25 mouse cellular contexts compared by ENCODE assay signal in genomic region chr13:46911960-46912359, GRCm38 (mm10). TPM values are rescaled to one million over a fixed set of nuclear protein-coding genes. Genes with fewer than 3 reads are reported as not detected.
DNase-seq lines count a peak whose midpoint lies in the region; ATAC-seq and TF ChIP-seq lines count a peak whose summit lies in the region.
"Had no signal": no experiment of that assay in that cellular context is flagged by ENCODE, and none has a peak within 500 bp of the region (broad histone marks: within the 10 kb centered on the region; RNA-seq: fewer than 3 reads in every experiment).

No protein-coding gene starts in this region.

- peak overlapping the region; percentile 30 for H3K4me2 ChIP-seq in heart, embryonic 15.5 days
- H3K4me2 ChIP-seq: limb, embryonic 13.5 days; liver, embryonic 11.5 days; midbrain, embryonic 11.5 days had no signal

- H3K9me3 ChIP-seq in heart, embryonic 10.5 days, result no peaks in the 10 kb centered on the region
- H3K9me3 ChIP-seq in heart, embryonic 15.5 days (replicated peaks), result no peaks in the 10 kb centered on the region
- H3K9me3 ChIP-seq: limb, embryonic 13.5 days had no signal

- peaks cover 5% of the 10 kb centered on the region; the same call in 1 of the 2 replicates for H3K36me3 ChIP-seq in heart, embryonic 10.5 days
- H3K36me3 ChIP-seq in heart, embryonic 15.5 days, result no peaks in the 10 kb centered on the region

- no peak overlapping the region for H3K4me3 ChIP-seq in heart, embryonic 10.5 days
- H3K4me3 ChIP-seq in left cerebral cortex, adult 2 months, result no peak overlapping the region
- H3K4me3 ChIP-seq in heart, embryonic 15.5 days, result no peak overlapping the region
- H3K4me3 ChIP-seq: erythroblast, embryonic 14.5 days; limb, embryonic 13.5 days had no signal

- no peak overlapping the region for H3K9ac ChIP-seq in heart, embryonic 15.5 days
- H3K9ac ChIP-seq: limb, embryonic 13.5 days had no signal

- H3K27ac ChIP-seq in heart, embryonic 10.5 days, result peak overlapping the region; percentile 86
- peak overlapping the region; percentile 29; the same call in 1 of the 2 replicates for H3K27ac ChIP-seq in left cerebral cortex, adult 2 months
- peak overlapping the region; percentile 85 for H3K27ac ChIP-seq in heart, embryonic 15.5 days
- H3K27ac ChIP-seq: limb, embryonic 13.5 days had no signal

- TF ChIP-seq CTCF in left cerebral cortex, adult 2 months (IDR thresholded peaks at IDR 0.05), result no peak

- 71% methylated on average over 6 of the region's 6 CpGs for WGBS in heart, embryonic 10.5 days
- WGBS in heart, embryonic 15.5 days, result 57% methylated on average over 6 of the region's 6 CpGs

- peaks cover 81% of the 10 kb centered on the region for H3K4me1 ChIP-seq in heart, embryonic 10.5 days
- H3K4me1 ChIP-seq in heart, embryonic 15.5 days (replicated peaks), result peaks cover 70% of the 10 kb centered on the region

- intact Hi-C loops in heart, postnatal 25 days (cut with DNase I), result no loop called here
- intact Hi-C loops in left cerebral cortex, adult 2 months (cut with DNase I), result no loop called here

- H3K27me3 ChIP-seq in heart, embryonic 10.5 days (ENCODE audit: insufficient read depth, poor library complexity, severe bottlenecking), result no peaks in the 10 kb centered on the region
- H3K27me3 ChIP-seq in heart, embryonic 15.5 days, result no peaks in the 10 kb centered on the region
- H3K27me3 ChIP-seq: limb, embryonic 13.5 days had no signal

- ATAC-seq in heart, embryonic 15.5 days (replicated peaks; ENCODE audit: insufficient number of reproducible peaks, insufficient read depth, low FRiP score, low read depth), result peak; percentile 58; the same call in 1 of the 2 replicates
- ATAC-seq: forebrain, embryonic 16.5 days; intestine, embryonic 16.5 days; midbrain, embryonic 16.5 days had no signal

- no peak for DNase-seq in heart, embryonic 10.5 days (ENCODE audit: low spot score)
- no peak for DNase-seq in heart, postnatal 25 days (ENCODE audit: low spot score)
- no peak for DNase-seq in left cerebral cortex, adult 2 months (ENCODE audit: extremely low spot score in 1 of 2, low spot score in 2 of 2)
- no peak for DNase-seq in left cerebral cortex, adult 9 months (ENCODE audit: low spot score in 2 of 2)
- DNase-seq in frontal cortex, postnatal 14 days (ENCODE audit: low spot score in 2 of 2), result no peak
- DNase-seq in embryo, embryonic 10.5 days (ENCODE audit: low spot score), result no peak
- DNase-seq: adrenal gland, postnatal 25 days; B cell, adult 2 months; cerebellum, adult 9-10 months; gastrocnemius, postnatal 14 days; kidney, adult 9 months; kidney, postnatal 10 days; layer of hippocampus, adult 9-11 months; lung, postnatal 36 days; spleen, adult 18-20 months; thymus, adult 18-20 months; thymus, postnatal 25 days had no signal

RNA-seq across cellular contexts. Expression of gene Kif13a, which starts 17.7 kb away (rescaled TPM):
- polyA plus RNA-seq in heart, embryonic 10.5 days (2016; fragmentation: Nextera tagmentation; extraction: Ambion mirVana), result 29.1 and 46.4 TPM in 2 replicates
- total RNA-seq in heart, postnatal 25 days (2021), result 100 to 1,000 TPM; 109 to 118 TPM
- 10 to 100 TPM; 19.1 to 22.7 TPM for total RNA-seq in left cerebral cortex, adult 2 months (2021)
- polyA plus RNA-seq in heart, embryonic 15.5 days (2015; fragmentation: Nextera tagmentation; extraction: Ambion mirVana), result 41.6 and 45.3 TPM in 2 replicates

Comparison
In these comparisons a context has a peak if more than half of its experiments do, and no peak if none do; other contexts are left out.
1. H3K27ac ChIP-seq: peak in every context shown above with its lines; median percentile 86 in heart, embryonic 10.5 days; 85 in heart, embryonic 15.5 days; 29 in left cerebral cortex, adult 2 months.
2. RNA of gene Kif13a, which starts 17.7 kb away (total RNA-seq): 109 to 118 TPM in heart, postnatal 25 days; 19.1 to 22.7 TPM in left cerebral cortex, adult 2 months; every median in the first group is over 4 times any median in the second.